Mouse (Mus musculus) gastrocnemius, postnatal 36 days (tissue): ENCODE results near the gene Muc13. TPM values are rescaled to one million over a fixed set of nuclear protein-coding genes. Genes with fewer than 3 reads are reported as not detected.

Experiments
- DNase-seq, 2 experiments: peaks; one replicate each; pipeline ENCODE4 v3.0.0; 2022
- intact Hi-C: fragments of 180-260 bp; cut with DNase I; formaldehyde crosslinking; loops from one replicate; pipeline ENCODE4 v1.15.1; 2025
- total RNA-seq, 2 experiments: library from RNA; stranded (reverse); gene quantifications; 2 replicates each; pipeline ENCODE4 v1.2.3; 2021

Gene Muc13
- total RNA-seq, 2 experiments from 2014 or later = not detected

GRCm38 (mm10) chr16:33853271-33853670, 59.4 kb downstream of the Muc13 start:
- intact Hi-C loops = no loop called here

GRCm38 (mm10) chr16:33858766-33859165, 64.9 kb downstream of the Muc13 start:
- intact Hi-C loops = no loop called here
- DNase-seq = no peak

More at GRCm38 (mm10) chr16:33853271-33853670, 59.4 kb downstream of the Muc13 start:
- no peak for DNase-seq

DNA sequence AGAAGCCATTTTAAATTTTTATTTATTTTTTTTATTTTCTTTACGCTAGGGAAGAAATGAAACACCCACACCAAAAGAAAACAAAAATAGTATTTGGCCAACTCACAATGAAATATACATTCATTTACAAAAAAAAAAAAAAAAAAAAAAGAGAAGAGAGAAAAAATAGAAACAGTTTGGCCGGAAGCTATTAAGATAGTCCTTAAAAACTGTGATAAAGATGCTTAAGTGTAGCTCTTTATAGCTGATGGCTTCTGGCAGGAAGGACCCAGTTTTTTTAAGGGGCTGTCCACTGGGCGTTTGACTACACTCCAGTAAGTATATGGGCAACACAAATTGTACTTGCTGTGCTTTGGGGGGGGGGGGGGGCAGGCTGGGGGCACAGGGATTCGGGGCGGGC, 65.5 kb downstream of the Muc13 start:
- no peak for DNase-seq
- intact Hi-C loops = no loop called here

- intact Hi-C loops = no loop called here
- DNase-seq = peak; percentile 73 to 86
These were observed 66.3 kb downstream of the Muc13 start for GRCm38 (mm10) chr16:33859988-33860700.

- no peak for DNase-seq
- intact Hi-C loops = no loop called here
These were observed 68.6 kb downstream of the Muc13 start for GRCm38 (mm10) chr16:33862406-33862805.

GRCm38 (mm10) chr16:33863208-33863751, 69.4 kb downstream of the Muc13 start:
- intact Hi-C loops = no loop called here
- DNase-seq = no peak

Other genes starting within 250 kb of the Muc13 start
- 10 to 100 TPM; 30.6 to 38.6 TPM for gene Heg1, start 109.7 kb upstream of the Muc13 start, total RNA-seq
- gene Itgb5, start 35.6 kb downstream of the Muc13 start, total RNA-seq = 10 to 100 TPM; 47.5 to 51.9 TPM
- gene Umps, start 173.0 kb downstream of the Muc13 start, total RNA-seq = 1 to 10 TPM; 4.9 to 5.6 TPM